Mouse (Mus musculus): ENCODE data around the gene Mmp15. TPM values are rescaled to one million over a fixed set of nuclear protein-coding genes. Genes with fewer than 3 reads are reported as not detected.

Gene Mmp15
- total and polyA plus RNA-seq, 3 experiments = 53.4 to 67.5 (median 56.7) TPM

GRCm38 (mm10) chr8:95312836-95313235 lies 39.2 kb upstream of the Mmp15 start:
- no peaks in the 10 kb centered on the region for H3K27me3 ChIP-seq (ENCODE audit: control insufficient read depth, insufficient read depth, low read length)
- H3K36me3 ChIP-seq (ENCODE audit: control insufficient read depth, insufficient read depth, low read length) = no peaks in the 10 kb centered on the region
- no peak overlapping the region for H3K9ac ChIP-seq (ENCODE audit: low read depth, low read length)
- H3K4me3 ChIP-seq = no peak overlapping the region
- H3K27ac ChIP-seq = no peak overlapping the region
- H3K79me2 ChIP-seq (replicated peaks; ENCODE audit: control insufficient read depth, insufficient read depth, low read length) = no peaks in the 10 kb centered on the region
- TF ChIP-seq CTCF (IDR thresholded peaks at IDR 0.05) (peak; percentile 52), POLR2A (IDR thresholded peaks at IDR 0.05; ENCODE audit: insufficient read depth, low read depth, low read length) (no peak)
- intact Hi-C loops (cut with DNase I) = no loop called here
- no peak for DNase-seq
- WGBS = 70% methylated on average over 18 of the region's 18 CpGs
- no peaks in the 10 kb centered on the region for H3K4me1 ChIP-seq (ENCODE audit: control insufficient read depth, insufficient read depth, low read length)

- Histone ChIP-seq H3K4me3 (no peak overlapping the region), H3K36me3 (ENCODE audit: control insufficient read depth, insufficient read depth, low read length) (no peaks in the 10 kb centered on the region), H3K4me1 (ENCODE audit: control insufficient read depth, insufficient read depth, low read length) (no peaks in the 10 kb centered on the region), H3K27ac (no peak overlapping the region), H3K9ac (ENCODE audit: low read depth, low read length) (no peak overlapping the region), H3K79me2 (replicated peaks; ENCODE audit: control insufficient read depth, insufficient read depth, low read length) (no peaks in the 10 kb centered on the region), H3K27me3 (ENCODE audit: control insufficient read depth, insufficient read depth, low read length) (no peaks in the 10 kb centered on the region)
- 71% methylated on average over 6 of the region's 6 CpGs for WGBS
- TF ChIP-seq CTCF (IDR thresholded peaks at IDR 0.05) = no peak
- TF ChIP-seq EP300 (IDR thresholded peaks at IDR 0.05; ENCODE audit: insufficient read depth, low read depth, low read length) = no peak
- no peak for TF ChIP-seq POLR2A (IDR thresholded peaks at IDR 0.05; ENCODE audit: insufficient read depth, low read depth, low read length)
- DNase-seq = no peak
- intact Hi-C loops (cut with DNase I) = no loop called here
These were observed 38.2 kb upstream of the Mmp15 start for GRCm38 (mm10) chr8:95313857-95314256.

GRCm38 (mm10) chr8:95314707-95315106 lies 37.4 kb upstream of the Mmp15 start:
- DNase-seq = no peak
- Histone ChIP-seq H3K27ac (no peak overlapping the region), H3K79me2 (replicated peaks; ENCODE audit: control insufficient read depth, insufficient read depth, low read length) (no peaks in the 10 kb centered on the region), H3K36me3 (ENCODE audit: control insufficient read depth, insufficient read depth, low read length) (no peaks in the 10 kb centered on the region), H3K4me3 (no peak overlapping the region), H3K27me3 (ENCODE audit: control insufficient read depth, insufficient read depth, low read length) (no peaks in the 10 kb centered on the region), H3K9ac (ENCODE audit: low read depth, low read length) (no peak overlapping the region), H3K4me1 (ENCODE audit: control insufficient read depth, insufficient read depth, low read length) (no peaks in the 10 kb centered on the region)
- TF ChIP-seq POLR2A (IDR thresholded peaks at IDR 0.05; ENCODE audit: insufficient read depth, low read depth, low read length) = no peak
- peak; percentile 50 for TF ChIP-seq CTCF (IDR thresholded peaks at IDR 0.05)
- TF ChIP-seq EP300 (IDR thresholded peaks at IDR 0.05; ENCODE audit: insufficient read depth, low read depth, low read length) = no peak
- intact Hi-C loops (cut with DNase I) = no loop called here
- WGBS = 37% methylated on average over 2 of the region's 2 CpGs

GRCm38 (mm10) chr8:95315350-95315749 lies 36.7 kb upstream of the Mmp15 start:
- H3K79me2 ChIP-seq (replicated peaks; ENCODE audit: control insufficient read depth, insufficient read depth, low read length) = no peaks in the 10 kb centered on the region
- 100% methylated on average over 1 of the region's 1 CpGs for WGBS
- H3K27ac ChIP-seq = no peak overlapping the region
- peaks cover 1% of the 10 kb centered on the region; the same call in 1 of the 2 replicates for H3K4me1 ChIP-seq (ENCODE audit: control insufficient read depth, insufficient read depth, low read length)
- H3K4me3 ChIP-seq = no peak overlapping the region
- no peak for TF ChIP-seq CTCF (IDR thresholded peaks at IDR 0.05)
- TF ChIP-seq POLR2A (IDR thresholded peaks at IDR 0.05; ENCODE audit: insufficient read depth, low read depth, low read length) = no peak
- no peak for TF ChIP-seq EP300 (IDR thresholded peaks at IDR 0.05; ENCODE audit: insufficient read depth, low read depth, low read length)
- no peaks in the 10 kb centered on the region for H3K27me3 ChIP-seq (ENCODE audit: control insufficient read depth, insufficient read depth, low read length)
- no peak for DNase-seq
- H3K36me3 ChIP-seq (ENCODE audit: control insufficient read depth, insufficient read depth, low read length) = no peaks in the 10 kb centered on the region
- H3K9ac ChIP-seq (ENCODE audit: low read depth, low read length) = no peak overlapping the region
- intact Hi-C loops (cut with DNase I) = no loop called here

- peak; percentile 61 to 62 for DNase-seq
- Histone ChIP-seq H3K79me2 (replicated peaks; ENCODE audit: control insufficient read depth, insufficient read depth, low read length) (no peaks in the 10 kb centered on the region), H3K4me3 (peak overlapping the region; percentile 51), H3K4me1 (ENCODE audit: control insufficient read depth, insufficient read depth, low read length) (peaks cover 12% of the 10 kb centered on the region), H3K27ac (no peak overlapping the region), H3K27me3 (ENCODE audit: control insufficient read depth, insufficient read depth, low read length) (no peaks in the 10 kb centered on the region), H3K9ac (ENCODE audit: low read depth, low read length) (peak overlapping the region; percentile 47), H3K36me3 (ENCODE audit: control insufficient read depth, insufficient read depth, low read length) (no peaks in the 10 kb centered on the region)
- peak; percentile 55 for TF ChIP-seq CTCF (IDR thresholded peaks at IDR 0.05)
- TF ChIP-seq EP300 (IDR thresholded peaks at IDR 0.05; ENCODE audit: insufficient read depth, low read depth, low read length) = no peak
- 6% methylated on average over 40 of the region's 41 CpGs for WGBS
- intact Hi-C loops (cut with DNase I) = no loop called here
These were observed 31.6 kb upstream of the Mmp15 start for GRCm38 (mm10) chr8:95320224-95321139.

GRCm38 (mm10) chr8:95323201-95323600 lies 28.9 kb upstream of the Mmp15 start:
- TF ChIP-seq CTCF (IDR thresholded peaks at IDR 0.05) = no peak
- no peak for TF ChIP-seq EP300 (IDR thresholded peaks at IDR 0.05; ENCODE audit: insufficient read depth, low read depth, low read length)
- peak; percentile 32; the same call in 1 of the 2 replicates for TF ChIP-seq POLR2A (IDR thresholded peaks at IDR 0.05; ENCODE audit: insufficient read depth, low read depth, low read length)
- no peak for DNase-seq
- Histone ChIP-seq H3K4me3 (no peak overlapping the region), H3K36me3 (ENCODE audit: control insufficient read depth, insufficient read depth, low read length) (no peaks in the 10 kb centered on the region), H3K79me2 (replicated peaks; ENCODE audit: control insufficient read depth, insufficient read depth, low read length) (peaks cover 5% of the 10 kb centered on the region; the same call in 1 of the 2 replicates), H3K4me1 (ENCODE audit: control insufficient read depth, insufficient read depth, low read length) (peaks cover 18% of the 10 kb centered on the region), H3K27ac (peak overlapping the region; percentile 24; the same call in 1 of the 2 replicates), H3K9ac (ENCODE audit: low read depth, low read length) (no peak overlapping the region), H3K27me3 (ENCODE audit: control insufficient read depth, insufficient read depth, low read length) (no peaks in the 10 kb centered on the region)
- 22% methylated on average over 3 of the region's 3 CpGs for WGBS
- intact Hi-C loops (cut with DNase I) = no loop called here
